Mouse (Mus musculus) B cell, adult (primary cell): ENCODE measurements around the gene Iqch. TPM values are rescaled to one million over a fixed set of nuclear protein-coding genes. Genes with fewer than 3 reads are reported as not detected.

Source experiments
- total RNA-seq: library from RNA; stranded (reverse); gene quantifications from 4 replicates; pipeline ENCODE4 v1.2.4, GENCODE M21; 2023; ENCODE audit not compliant: inconsistent age

Iqch gene
- 0.12 to 0.16 TPM in 2 of 4 replicates, not detected in the others for total RNA-seq

DNA sequence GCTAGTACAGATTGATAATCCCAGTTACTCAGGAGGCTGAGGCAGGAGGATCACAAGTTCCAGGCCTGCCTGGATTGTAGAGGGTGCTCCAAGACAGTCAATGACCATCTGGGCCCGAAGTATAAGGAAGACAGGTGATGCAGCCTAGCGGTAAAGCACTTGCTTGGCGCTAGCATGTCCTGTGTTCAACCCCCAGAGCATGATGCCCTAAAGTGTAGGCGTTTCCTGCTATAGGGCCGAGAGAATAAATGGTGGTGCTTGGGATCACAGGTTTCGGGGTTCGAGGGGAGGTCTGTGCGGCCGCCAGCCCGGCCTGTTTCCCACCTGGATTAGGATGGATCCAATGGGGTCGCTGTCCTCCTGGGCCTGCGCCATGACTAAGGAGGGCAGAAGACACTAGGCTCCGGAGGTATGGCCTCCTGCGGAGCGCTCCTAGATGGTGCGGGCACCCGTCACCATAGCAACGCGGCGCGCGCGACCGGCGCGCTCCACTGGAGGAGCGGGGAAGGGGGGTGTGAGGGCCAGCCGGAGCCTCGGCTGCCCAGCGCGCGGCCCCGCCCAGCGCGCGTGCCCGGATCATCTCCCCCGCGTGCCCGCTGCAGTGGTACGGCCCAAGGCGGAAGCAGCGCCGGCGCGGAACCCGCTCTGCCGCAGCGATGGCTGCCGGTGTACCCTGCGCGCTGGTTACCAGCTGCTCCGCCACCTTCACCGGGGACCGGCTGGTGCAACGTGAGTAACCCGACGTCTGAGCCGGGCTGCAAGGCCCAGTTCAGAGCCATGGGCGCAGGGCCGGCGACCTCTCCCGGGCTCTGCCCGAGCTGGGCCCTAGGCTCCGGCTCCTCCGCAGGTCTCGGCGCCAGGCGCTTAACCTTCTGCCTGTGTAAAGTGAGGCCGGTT, at the start of gene Iqch, which contains the start of gene Aagab:
TSS of gene Iqch (minus strand) at position 451 of the 897 bp plus-strand sequence.
TSS of gene Aagab (plus strand) at position 618 of the 897 bp plus-strand sequence.

DNA sequence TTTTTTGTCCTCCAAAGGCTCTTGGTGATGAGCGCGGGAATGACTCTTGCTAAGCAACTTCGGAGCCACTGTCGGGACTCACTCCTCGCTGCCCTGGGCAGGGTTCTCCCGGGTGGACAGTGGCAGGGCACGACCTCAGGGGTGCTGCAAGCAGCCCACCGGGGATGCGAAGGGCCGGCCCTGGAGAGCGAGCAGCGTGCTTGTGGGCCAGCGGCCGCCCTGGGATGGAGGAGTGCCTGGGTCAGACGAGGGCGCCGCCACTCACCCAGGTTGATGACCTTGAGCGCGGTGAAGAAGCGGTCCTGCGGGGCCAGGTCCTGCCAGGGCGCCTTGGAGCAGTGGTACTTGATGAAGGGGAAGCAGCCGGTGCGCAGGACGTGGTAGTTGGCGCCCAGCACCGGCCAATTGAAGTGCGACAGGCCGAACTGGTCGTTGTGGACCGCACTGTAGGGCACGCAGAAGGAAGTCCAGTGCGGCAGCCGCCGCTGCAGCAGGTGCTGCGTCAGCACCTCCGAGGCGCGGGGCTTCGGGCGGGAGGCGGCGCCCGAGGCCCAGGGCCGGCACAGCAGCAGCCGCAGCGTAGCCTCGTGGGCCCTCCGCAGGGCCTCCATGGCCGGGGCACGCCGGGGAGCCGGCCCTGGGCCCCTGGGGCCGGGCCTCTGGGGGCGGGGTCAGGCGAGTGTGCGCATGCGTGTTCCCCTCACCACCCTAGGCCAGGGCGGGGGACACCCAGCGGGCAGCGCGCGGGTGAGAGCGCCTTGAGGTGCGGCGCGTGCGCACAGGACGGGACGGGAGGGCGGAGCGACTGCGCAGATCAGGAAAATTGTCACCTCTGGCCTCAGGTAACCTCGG, 203.5 kb downstream of the Iqch start, which contains the start of gene 2300009A05Rik:
TSS of gene 2300009A05Rik (minus strand) at position 636 of the 852 bp plus-strand sequence.

DNA sequence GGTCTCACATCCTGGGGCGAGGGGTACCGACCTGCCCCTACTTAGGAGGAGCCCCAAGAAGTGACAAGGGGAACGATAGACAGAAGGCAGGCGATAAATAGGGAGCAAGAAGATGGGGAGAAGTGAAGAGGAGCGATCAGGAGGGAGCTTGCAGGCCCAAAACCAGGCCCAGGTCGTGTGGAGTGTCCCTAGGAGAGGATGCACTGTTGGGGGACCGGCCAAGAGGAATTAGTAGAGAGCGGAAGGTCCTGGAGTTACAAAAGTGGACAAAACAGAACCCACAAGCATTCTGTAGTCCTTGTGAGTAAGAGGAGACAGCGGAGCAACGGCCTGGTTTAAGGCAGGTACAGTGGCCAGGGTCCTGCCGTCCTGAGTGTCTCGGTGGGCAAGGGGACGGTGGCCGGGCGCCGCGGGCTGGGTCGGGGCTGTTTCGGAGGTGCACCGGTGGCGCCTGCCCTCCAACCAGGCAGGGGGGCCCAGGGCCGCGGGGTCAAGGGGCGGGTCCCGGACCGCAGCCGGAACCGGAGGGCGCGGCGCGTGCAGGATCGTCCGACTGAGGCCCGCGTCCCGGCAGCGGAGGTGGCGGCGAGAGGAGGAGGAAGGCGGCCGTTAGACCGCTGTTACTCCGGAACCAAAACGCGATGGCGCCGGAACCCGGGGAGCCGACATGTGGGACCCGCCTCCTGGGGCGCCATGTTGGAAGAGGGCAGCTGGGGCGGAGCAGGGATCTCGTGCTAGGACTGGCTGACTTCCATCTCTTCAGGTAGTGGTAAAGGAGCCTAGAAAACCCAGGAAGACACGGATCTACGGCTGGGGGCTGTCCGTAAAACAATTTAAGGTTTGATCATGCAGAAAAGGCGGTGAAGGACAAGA, 224.8 kb downstream of the Iqch start, which contains the start of gene Map2k5:
TSS of gene Map2k5 (minus strand) at position 633 of the 873 bp plus-strand sequence.

Other genes starting within 250 kb of the Iqch start
- gene Map2k5, start 224.6 kb downstream of the Iqch start, total RNA-seq = 36.7 to 40.1 TPM (median 38.2 TPM) in 4 replicates
- 12.5 to 22.9 TPM (median 18.4 TPM) in 4 replicates for gene 2300009A05Rik, start 203.2 kb downstream of the Iqch start, total RNA-seq
- 24.6 to 31.6 TPM (median 30.8 TPM) in 4 replicates for gene Aagab, start 167 bp upstream of the Iqch start, total RNA-seq
- 36.5 to 45.9 TPM (median 44.0 TPM) in 4 replicates for gene Smad3, start 155.5 kb upstream of the Iqch start, total RNA-seq